Mouse (Mus musculus) hindbrain, embryonic 14.5 days (tissue): Measurements from ENCODE around the gene Gramd1c. TPM values are rescaled to one million over a fixed set of nuclear protein-coding genes. Genes with fewer than 3 reads are reported as not detected.

Source experiments
- microRNA-seq: library from miRNA; unstranded; fragments of <30 nt; microRNA quantifications from one replicate; pipeline ENCODE4, GENCODE M21; 2016
- polyA plus RNA-seq: library from polyadenylated mRNA; unstranded; fragments of >200 nt; fragmentation: Nextera tagmentation; extraction: Ambion mirVana; gene quantifications from 2 replicates; pipeline ENCODE4 v1.2.1, GENCODE M21; 2014

Gene Gramd1c
- polyA plus RNA-seq, 1 experiment from 2014 or later, result 2.5 TPM

Small RNAs within 50 kb of the gene (microRNA-seq; reads per million reads assigned to microRNA genes)
- not detected for gene Mir3470b

Other genes starting within 250 kb of the Gramd1c start
- gene Ccdc191, start 173.5 kb downstream of the Gramd1c start, polyA plus RNA-seq, result 4.2 and 7.7 TPM in 2 replicates
- gene Qtrt2, start 136.5 kb downstream of the Gramd1c start, polyA plus RNA-seq, result 23.3 and 26.3 TPM in 2 replicates
- 3.6 and 3.8 TPM in 2 replicates for gene Zdhhc23, start 83.6 kb downstream of the Gramd1c start, polyA plus RNA-seq
- 169 and 200 TPM in 2 replicates for gene Atp6v1a, start 76.4 kb upstream of the Gramd1c start, polyA plus RNA-seq
- 41.0 and 46.7 TPM in 2 replicates for gene Naa50, start 76.5 kb upstream of the Gramd1c start, polyA plus RNA-seq
- 4.4 and 4.7 TPM in 2 replicates for gene Usf3, start 109.9 kb upstream of the Gramd1c start, polyA plus RNA-seq